Mouse (Mus musculus): ENCODE measurements around the gene Qsox2.

DNA sequence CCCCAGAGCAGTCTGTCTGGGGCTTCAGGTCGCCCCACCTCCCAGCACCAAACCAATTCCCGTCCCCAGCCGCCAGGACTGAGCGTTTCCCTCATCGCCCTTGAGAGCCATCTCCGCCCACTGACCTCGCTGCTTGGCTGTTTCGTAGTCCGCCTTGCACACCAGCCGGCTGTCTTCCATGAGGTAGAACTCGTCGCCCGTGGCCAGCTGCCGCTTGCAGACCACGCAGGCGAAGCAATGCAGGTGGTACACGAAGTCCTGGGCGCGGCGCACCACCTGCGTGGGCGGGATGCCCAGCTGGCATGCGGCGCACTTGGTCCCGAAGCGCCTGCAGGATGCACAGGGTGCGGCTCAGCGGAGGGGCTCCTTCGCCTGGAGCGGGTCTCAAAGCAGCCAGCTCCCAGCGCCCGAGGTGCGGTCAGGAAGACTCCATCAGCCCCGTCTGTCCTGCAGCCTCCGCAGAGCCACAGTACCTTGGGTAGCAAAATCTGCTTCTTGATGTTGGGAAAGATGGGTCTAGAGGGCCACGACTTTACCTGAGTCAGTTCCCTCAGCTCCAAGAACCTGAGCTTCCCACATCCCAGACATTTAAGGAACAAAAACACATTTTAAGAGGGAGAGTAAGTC lies 34.4 kb downstream of the Qsox2 start:
- no peak for TF ChIP-seq POLR2A (IDR thresholded peaks at IDR 0.05; ENCODE audit: low read depth, low read length)
- no peak for TF ChIP-seq CTCF (IDR thresholded peaks at IDR 0.05; ENCODE audit: extremely low read depth, insufficient read depth, insufficient read length, insufficient replicate concordance)

Data from spleen, adult 2 months (tissue).